Mouse (Mus musculus): ENCODE data around the gene Fads1.

Gene Fads1

DNA sequence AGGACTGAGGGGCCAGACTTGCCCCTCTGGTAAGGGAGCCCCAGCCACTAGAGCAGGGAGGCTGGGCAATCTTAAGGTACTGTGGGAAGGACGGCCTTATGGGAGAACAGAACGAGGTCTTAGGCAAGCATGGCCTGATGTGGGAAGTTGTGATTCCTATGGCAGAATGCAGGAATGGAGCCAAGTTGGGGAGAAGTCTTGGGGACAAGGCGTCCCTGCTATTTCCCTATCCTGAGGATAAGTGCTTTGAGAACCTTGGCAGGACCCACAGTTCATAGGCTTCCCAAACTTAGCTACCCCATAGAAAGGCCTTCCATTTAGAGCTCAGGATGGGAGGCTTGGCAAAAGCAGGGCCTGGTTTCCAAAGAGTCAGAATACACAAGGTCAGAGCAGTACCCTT, 26.2 kb downstream of the Fads1 start:
- no peak for DNase-seq (ENCODE audit: extremely low spot score, low read depth, low spot score)

DNA sequence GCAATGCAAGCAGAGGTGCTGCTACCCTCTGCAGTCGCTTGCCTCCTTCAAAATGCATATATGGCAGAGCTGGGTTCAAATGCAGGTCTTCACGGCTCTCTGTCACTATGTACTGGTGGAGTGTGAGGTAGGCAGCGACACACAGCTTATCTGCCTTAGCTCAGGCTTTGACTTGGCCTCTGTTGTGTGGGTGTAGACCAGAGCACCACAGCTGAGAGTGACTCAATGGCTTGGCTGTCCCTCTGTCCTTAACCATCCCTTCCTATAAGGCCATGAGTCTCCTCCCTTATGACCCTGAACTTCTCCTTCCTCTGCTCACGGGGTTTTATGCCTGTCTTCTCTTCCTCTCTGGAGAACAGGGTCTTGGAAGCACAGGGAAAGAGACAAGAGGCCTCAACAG, 28.2 kb downstream of the Fads1 start:
- no peak for DNase-seq (ENCODE audit: extremely low spot score, low read depth, low spot score)

DNA sequence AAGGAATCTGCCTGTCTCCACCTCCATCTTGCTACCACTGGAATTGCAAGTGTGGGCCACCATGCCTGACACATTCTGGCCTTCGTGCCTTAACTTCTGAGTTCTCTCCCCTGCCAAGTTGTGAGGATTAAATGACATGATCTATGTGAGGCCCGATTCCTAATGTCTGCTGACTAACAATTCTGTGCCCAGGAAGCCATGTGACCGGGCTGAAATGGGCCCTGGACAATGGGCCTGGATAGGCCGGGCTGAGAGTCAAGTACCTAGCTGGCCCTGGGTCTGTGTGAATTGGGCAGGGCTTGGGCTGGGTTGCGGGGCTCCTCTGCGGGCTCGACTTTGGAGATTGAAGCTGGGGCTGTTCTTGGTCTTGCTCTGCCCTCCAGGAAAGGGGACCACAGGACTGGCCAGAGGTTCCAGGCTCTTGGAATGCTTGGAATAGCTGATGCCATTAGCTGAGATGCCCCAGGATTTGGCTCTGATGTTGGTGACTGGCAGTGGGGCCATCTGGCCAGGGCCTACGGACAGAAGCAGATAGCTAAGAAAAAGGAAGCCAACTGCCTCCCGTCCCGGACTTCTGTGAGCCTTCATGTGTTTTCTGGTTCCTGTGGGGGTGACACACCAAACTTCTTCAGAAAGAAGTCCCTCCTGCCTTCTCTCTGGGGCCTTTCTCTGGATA, 31.2 kb downstream of the Fads1 start:
- DNase-seq (ENCODE audit: extremely low spot score, low read depth, low spot score), result no peak

DNA sequence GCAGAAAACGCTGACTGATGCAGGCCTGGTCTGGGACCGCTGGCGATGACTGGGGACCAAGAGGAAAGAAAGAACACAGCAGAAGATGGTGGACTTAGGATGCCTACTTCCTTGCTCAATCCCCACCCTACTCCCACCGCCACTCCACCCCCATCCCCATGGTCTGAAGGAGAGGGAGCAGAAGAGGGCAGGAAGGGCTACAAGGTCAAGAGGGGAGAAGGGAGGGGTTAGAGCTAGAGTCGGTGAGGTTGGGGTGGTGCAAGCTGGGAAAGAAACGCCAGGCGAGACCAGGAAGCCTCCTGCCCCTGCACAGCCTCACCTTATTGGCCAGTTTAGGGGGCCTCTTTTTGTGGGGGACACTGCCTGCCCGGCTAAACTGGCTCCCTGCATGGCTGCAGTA, 33.4 kb downstream of the Fads1 start:
- DNase-seq (ENCODE audit: extremely low spot score, low read depth, low spot score), result no peak

DNA sequence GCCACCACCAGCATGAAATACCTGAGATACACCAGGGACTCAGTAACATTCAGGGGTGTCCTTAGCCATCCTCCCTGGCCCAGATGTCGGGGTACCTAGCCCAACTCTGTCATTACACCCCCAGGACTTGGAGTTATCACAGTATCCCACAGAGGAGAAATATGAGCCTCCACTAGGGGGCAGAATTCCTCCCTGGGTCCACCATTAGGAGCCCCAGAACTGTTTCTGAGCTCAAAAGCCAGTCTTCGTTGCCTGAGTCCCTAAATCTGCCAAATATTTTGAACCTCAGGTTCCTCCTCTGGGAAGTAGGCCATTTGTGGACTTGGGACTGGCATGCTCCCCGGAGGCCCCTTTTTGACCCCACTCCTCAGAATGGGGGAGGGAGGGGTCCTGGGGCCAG, 36.4 kb downstream of the Fads1 start:
- DNase-seq (ENCODE audit: extremely low spot score, low read depth, low spot score), result no peak

DNA sequence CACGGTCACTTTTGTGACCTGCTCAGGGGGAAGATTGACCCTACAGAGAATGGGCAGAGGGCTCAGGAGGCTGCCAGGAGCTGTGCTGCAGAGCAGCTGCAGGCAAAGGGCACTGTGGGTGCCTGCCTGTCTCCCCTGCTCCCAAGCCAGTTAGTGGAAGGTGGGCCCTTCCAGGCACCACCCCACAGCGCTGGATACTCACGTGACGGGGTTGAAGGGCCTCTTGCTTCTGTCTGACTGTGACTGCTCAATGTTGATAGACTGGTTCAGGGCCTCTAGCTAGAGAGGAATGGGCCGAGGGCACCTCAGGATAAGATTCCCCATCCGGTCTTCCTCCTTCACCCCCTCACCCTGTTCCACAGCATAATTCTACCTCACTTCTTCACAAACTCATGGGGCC, 36.9 kb downstream of the Fads1 start:
- DNase-seq (ENCODE audit: extremely low spot score, low read depth, low spot score), result no peak

DNA sequence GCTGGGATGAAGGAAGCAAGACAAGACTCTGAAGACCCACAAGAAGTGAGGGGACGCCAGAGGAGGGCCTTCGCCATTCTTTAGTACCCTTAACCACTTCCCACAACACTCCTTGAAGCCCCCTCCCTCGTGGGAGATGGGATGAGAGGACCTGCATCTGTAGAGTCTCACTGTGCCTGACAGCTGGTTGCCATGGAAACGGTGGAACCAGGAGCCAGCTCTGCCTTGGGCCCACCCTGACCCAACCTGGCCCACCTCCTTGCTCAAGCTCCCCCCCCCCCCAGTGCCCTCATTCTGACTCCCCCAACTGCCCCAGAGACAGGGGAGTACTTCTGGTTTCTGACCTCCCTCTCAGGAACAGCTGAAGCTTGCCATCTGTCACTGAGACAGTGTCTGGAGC, 38.9 kb downstream of the Fads1 start:
- no peak for DNase-seq (ENCODE audit: extremely low spot score, low read depth, low spot score)

DNA sequence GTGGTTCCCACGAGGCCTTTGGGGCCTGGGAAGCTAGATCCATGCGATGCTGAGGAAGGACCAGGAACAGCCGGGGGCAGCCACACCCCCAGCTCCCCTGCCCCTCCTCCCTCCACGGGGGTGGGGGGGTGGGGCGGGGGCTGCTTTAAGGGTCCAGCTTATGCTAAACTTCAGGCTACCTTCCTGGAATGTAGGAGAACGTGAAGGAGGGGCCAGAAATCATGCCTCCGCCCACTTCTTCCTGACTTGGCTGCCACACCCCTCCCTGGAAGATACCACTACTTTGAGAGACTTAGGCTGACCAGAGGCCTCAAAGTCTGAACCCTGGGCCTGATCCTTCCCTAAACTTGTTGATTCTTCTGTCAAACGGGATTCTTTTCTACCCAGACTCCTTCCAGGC, 40.0 kb downstream of the Fads1 start:
- DNase-seq (ENCODE audit: extremely low spot score, low read depth, low spot score), result no peak

DNA sequence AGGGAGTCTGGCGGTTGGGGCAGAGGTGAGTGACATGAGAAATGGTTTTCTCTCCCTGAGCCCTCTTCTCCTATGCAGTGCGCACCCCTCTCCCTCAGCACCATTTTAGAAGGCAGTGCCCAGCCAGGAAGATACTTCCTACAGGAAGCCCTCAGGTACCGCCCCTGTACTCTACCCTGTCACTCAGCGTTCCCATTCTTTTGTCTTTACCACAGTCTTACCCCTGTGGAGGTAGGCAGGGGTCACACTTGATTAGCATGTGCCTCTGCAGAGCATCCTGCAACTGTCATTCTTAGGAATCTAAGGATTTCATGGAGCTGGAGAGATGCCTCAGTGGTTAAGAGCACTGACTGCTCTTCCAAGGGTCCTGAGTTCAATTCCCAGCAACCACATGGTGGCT, 40.9 kb downstream of the Fads1 start:
- no peak for DNase-seq (ENCODE audit: extremely low spot score, low read depth, low spot score)

DNA sequence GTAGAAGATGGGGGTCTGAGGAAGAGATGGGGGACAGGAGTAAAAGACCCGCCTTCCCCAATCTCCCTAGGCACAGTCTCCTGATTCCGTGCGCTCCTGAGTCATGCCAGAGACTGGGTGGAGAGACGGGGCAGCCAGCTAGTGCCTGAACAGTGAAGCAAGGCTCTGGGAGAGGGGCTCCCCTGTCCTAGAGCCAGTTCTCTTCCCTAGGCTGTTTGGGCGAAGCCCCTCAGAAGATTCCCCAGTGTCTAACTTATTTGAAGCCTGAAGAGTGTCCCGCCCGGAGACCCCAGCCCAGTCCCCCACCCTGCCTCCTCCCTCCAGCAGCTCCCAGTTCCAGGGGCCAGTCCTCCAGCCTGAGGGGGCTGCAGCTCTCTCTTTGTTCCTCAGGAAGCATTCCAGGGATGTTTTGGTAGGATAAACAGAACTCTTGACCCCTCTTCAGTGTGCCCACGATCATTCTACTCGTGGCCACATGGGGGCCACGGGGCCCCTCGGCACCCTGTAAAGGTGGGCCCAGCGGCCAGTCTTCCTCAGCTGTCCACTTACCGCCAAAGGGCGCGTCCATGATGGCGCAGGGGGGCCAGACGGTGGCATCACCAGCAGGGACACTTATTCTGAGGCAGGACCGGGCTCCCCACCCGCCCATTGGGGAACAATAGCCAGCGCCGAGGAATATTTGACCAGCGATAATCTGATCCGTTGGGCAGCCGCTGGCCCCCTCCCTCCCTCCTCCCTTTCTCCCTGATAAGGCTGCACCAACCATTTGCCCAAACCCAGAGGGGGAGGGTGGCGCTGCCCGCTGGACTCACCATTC, 42.2 kb downstream of the Fads1 start:
- DNase-seq (ENCODE audit: extremely low spot score, low read depth, low spot score), result no peak

DNA sequence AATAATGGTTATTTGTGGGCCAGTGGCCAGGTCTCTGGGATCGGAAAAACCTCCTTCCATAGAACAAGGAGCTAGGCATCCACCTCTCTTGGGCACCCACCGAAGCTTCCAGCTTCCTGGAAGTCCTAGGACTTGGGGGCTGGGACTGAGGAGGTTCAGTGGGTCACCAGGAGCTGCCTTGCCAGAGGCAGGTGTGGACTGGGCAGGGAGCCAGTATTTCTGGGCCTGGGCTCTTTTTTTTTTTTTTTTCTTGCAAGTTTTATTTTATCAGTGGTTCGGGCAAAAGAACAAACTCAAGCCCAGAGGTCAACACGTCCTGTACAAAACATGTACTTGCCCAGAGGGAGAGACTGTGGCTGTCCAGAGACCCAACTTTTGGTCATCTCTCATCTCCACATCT, 43.1 kb downstream of the Fads1 start:
- DNase-seq (ENCODE audit: extremely low spot score, low read depth, low spot score), result no peak

DNA sequence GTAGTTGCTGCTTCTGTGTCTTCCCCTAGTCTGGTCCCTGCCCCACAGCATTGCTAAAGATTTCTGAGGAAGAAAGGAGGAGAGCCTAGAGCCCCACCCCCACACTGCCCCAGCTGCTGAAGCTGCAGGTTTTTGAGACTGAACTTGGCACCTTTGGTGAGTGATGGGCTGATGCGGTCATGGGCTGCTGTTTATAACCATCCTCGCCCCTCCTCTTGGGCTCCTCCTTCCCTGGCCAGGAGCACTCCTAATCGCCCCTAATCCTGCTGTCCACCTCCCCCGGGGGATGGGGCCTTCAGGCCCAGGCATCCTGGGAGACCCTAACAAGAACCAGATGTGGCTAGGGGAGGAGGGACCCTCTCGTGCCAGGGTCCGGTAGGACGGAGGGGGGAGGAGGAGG, 48.3 kb downstream of the Fads1 start:
- DNase-seq (ENCODE audit: extremely low spot score, low read depth, low spot score), result no peak

DNA sequence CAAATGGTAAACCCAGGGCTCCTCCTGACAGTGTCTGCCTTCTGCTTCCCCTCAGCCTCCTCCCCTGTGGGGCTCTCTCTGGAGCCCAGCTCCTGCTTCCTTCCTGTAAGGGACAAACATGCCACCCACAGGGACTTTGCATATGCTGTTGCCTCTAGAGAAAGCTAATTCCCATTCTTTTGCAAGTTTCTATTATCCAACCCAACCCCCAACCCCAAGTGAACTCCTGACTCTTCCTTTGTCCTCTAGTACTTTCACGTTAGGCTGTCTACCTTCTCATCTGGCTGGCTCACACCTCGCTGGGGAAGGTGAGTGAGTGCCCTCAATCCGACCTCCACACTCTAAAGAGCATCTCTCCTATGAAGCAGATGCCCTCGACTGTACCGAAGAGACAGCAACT, 49.2 kb downstream of the Fads1 start:
- DNase-seq (ENCODE audit: extremely low spot score, low read depth, low spot score), result no peak

DNA sequence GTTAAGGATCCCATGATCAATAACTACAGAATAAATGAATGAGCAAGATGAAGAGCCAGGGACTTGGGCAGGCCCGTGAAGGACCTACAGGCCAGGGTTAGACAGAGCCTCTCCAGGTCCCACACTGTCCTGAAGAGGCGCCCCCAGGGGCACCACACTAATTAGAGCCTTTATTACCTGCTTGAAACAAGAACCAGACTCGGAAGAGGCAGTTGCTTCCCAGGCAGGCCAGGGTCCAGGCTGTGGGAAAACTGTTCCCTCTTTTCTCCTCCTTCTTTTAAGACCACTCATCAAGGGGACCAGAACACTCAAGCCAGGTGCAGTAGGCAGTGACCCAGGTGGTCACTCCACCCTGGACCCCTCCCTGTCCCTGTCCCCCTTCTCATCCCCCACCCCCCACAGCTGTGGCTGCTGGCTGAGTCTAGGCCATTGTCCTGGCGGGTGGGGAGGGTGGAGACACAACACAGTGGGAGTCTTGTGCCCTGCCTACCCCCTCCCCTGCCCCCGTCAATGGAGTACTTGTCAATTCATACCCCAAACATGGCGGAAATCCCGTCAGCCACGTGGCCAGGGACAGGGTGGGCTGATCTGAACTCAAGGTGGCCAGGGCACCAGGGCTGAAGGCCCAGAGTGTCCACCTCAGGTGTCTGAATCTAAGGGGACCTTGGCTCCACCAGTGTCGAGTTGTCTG, 49.8 kb downstream of the Fads1 start:
- no peak for DNase-seq (ENCODE audit: extremely low spot score, low read depth, low spot score)

DNA sequence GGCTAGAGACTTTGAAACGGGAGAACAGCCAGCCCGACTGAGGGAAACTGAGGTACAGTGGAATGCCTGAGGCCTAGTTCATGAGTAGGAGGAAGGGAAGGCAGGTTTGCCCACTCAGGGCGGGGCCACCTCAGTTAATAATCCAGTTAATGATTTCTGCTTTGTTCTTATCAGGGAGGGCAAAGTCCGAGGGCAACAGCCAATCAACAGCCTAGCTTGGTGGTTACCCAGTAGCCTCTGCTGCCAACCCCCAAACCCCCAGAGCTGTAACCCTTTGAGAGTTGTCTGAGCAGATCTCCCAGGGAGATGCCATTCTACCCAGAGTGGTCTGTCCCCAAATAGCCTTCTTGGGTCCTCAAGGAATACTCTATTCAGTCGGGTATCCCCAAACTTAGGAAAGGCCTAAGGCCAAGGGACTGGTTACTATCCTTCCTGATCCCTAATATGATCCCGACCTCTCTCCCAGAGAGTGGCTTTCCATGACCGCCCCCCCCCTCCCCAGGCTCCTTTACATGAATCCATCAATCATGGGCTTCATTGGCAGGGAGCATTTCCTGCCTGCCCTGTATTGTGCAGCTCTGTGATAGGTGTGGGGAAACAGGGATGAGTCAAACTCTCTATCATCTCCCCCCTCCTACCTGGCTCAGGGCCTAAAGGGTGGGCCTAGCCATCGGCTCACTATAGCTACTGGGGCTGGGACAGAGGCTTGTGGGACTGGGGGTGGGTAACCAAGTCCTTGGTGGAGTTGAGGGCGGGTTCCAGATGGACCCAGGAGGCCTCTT, 53.3 kb downstream of the Fads1 start:
- DNase-seq (ENCODE audit: extremely low spot score, low read depth, low spot score), result no peak

DNA sequence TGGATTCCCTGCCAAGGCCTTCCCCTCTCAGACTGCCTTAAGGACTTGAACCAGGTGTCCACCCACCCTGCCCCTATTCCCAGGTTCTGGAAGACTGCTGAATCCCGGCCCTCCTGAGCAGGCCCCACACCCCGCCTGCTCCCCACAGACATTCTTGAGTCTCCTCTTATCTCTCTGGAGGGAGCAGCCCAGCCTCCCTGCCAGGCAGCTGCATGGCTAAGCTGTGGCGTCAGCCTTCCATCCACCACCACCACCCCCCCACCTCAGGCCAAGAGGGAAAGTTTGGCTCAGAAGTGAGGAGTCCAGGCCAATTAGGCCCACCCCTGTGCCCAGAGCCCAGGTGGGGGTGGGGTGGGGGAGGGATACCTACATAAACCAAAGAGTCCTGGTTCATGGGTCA, 55.8 kb downstream of the Fads1 start:
- no peak for DNase-seq (ENCODE audit: extremely low spot score, low read depth, low spot score)

DNA sequence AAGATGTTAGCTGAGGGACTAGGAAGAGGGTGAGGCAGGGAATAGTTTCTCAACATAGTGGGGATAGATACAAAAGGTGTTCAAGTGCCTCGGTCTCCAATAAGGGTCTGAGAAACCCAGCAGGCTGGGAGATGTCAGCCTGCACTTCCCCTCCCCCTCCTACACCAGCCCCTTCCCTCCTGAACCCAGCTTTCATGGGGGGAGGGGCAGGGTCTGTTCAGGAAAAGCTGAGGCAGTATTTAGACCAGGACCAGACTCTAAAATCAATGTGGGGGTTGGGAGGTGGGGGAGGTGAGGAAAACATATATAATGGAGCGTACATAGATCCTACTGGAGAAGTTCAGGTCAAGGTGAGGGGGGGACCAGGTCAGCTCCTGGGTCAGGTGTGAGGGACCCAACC, 56.7 kb downstream of the Fads1 start:
- no peak for DNase-seq (ENCODE audit: extremely low spot score, low read depth, low spot score)

DNA sequence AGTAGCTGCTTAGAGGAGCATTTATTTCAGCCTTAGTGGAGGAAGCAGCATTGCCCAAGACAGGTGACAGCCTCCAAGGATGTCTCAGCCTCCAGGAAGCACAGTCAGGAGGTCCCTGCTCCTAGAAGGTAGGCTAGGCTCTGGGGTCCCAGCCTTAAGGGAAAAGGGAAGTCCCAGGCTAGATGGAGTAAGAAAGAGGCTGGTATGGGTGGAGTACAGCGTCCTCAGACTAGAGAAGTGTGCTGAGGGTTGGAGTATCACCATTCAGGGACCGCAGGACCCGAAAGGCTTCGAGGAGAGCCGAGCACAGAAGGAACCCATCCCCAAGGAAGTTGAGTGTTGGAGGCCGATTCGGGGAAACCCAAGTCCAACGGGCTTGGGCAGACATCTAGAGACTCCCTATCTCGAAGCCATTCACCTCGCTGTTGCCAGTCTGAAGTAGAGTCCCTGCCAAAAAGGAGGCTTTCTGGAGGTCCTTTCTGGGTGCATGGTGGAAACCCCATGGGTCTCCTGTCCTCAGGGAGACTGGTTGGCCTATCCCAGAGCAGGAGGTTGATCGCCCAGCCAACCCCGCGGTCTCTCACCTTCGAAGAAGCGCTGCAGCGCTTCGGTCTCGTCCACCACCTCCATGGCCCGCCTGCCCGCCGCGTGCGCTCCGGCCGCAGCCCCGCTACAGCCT, 57.4 kb downstream of the Fads1 start:
- no peak for DNase-seq (ENCODE audit: extremely low spot score, low read depth, low spot score)

DNA sequence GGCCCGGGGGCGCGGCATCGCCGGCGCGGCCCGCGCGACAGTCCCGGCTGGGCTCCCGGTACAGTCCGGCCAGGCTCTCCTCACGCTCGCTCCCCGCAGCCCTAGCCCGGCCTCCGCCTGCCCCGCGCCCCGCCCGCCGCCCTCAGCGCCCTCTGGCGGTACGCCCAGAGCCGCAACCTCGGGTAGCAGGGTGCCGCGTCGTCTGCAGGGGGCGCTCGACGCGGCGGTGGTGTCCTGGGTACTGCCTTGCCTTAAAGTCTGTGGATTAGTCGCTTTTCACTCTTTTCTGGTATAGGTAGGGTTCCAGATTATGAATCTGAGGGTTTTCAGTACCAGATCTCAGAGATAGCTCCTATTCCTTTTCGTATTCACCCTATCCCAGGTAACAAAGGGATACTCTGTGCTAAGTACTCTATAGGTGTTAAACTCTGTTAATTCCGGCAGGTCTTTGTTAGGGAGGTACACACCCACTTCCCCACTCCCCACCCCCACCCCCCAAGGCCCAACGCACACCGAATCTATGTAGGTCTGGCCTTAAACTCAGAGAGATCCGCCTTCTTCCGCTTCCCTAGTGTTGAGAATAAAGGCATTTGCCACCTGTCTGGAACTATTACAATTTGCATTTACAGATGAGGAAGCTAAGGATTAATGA, 58.1 kb downstream of the Fads1 start, which contains the start of gene Myrf:
Gene Myrf (minus strand): TSS at position 95 of the 652 bp plus-strand sequence.
- DNase-seq (ENCODE audit: extremely low spot score, low read depth, low spot score), result no peak

DNA sequence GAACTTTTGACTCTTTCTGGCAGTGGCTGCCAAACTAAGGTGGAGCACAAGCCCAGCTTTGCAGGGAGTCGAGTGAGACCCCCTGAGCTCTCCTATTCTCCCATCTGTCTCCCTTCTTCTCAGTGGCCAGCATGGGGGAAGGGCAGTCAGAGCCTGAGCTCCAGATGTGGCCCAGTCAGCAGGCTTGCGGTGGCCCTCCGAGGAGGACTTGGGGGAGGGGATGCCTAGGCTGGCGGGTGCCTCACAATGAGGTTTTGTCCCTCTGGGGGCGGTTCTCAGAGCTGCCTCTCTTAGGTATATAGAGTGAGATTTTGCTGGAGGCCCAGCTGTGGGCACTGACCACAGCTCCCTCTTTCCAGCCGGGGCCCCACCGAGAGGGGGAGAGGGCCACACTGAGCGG, 60.2 kb downstream of the Fads1 start:
- no peak for DNase-seq (ENCODE audit: extremely low spot score, low read depth, low spot score)

All from hindlimb bud, embryonic 11.5 days (tissue).